Mouse (Mus musculus) adipose tissue, adult 10 weeks (tissue): Measurements from ENCODE around the gene Jund. TPM values are rescaled to one million over a fixed set of nuclear protein-coding genes. Genes with fewer than 3 reads are reported as not detected.

Experiments
- polyA plus RNA-seq: library from polyadenylated mRNA; stranded (reverse); fragments of 350-450 nt; fragmentation: Illumina TruSeq; extraction: RNeasy Lipid Tissue Mini Kit (QIAGEN cat#74804); gene quantifications from one replicate; pipeline ENCODE4 v1.2.3, GENCODE M21; 2014; ENCODE audit warnings: low read depth, low replicate concordance

The Jund gene
- polyA plus RNA-seq, result 72.1 TPM

GRCm38 (mm10) chr8:70698310-70699109 lies at the start of gene Jund:
Gene Jund, plus strand, starts transcription at chr8:70698949.

DNA sequence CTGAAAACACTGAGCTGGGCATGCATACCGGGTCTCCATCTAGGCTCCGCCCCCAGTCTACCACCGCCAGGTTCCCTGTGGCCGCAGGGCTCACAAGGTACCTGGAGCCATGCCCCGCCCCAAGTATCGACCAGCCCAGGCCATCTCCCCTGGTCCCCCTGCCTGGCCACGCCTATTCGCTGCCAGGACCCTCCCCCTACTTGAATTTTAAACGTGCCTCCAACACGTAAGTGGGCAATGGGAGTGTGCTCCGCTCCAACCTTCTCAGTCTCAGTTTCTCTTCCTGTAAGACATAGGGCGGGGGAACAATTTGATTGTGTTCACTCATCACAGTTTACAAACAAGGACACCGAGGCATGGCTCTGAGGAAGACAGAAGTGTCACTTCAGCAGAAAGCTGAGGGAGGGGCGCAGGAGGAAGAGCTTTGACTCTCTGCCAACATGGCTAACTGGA lies 38.5 kb upstream of the Jund start, which contains the start of gene Pgpep1:
Gene Pgpep1 (minus strand): TSS at position 116 of the 453 bp plus-strand sequence.

GRCm38 (mm10) chr8:70673079-70673856 lies 25.5 kb upstream of the Jund start, which contains the start of gene Lsm4:
Gene Lsm4, plus strand, starts transcription at chr8:70673248.

DNA sequence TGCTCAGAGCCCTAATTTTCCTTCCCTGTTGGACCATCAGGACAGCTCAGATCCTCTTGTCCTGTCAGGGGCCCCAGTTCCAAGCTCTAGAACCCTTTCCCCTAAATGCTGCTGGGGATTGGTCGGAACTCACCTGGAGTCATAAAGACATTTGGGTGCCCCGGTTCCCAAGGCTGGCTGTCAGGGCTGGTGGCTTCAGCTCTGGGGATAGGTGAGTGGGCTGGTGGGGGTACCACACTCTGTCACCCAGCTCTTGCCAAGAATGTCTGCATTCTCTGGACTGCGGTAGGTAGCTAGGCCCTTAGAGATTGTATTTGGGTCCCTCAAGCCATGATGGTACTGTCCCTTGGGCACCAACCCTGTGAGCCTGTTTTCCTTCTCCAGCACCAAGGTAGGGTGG lies 4.5 kb downstream of the Jund start, which contains the start of gene Iqcn:
Gene Iqcn (plus strand): TSS at position 171 of the 400 bp plus-strand sequence.

DNA sequence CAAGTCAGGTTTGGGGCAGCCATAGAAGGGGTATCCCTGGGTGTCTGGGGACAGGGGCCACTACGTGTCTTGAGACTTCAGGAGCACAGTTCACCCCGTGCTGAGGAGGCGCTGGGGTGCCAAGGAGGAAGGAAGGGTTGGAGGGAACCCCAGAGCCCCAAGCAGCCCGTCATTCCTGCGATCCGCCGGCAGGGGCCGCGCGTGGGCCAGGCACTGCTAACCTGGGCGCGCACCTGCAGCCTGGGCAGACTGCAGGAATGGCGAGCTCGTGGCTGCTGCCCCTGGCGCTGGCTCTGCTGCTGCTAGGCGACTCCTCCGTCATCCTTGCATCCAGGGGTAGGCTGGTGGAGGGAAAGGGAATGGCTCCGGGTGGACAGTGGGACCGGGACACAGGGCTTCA lies 19.5 kb downstream of the Jund start, which contains the start of gene Gm3336:
Gene Gm3336 (plus strand): TSS at position 247 of the 400 bp plus-strand sequence.

DNA sequence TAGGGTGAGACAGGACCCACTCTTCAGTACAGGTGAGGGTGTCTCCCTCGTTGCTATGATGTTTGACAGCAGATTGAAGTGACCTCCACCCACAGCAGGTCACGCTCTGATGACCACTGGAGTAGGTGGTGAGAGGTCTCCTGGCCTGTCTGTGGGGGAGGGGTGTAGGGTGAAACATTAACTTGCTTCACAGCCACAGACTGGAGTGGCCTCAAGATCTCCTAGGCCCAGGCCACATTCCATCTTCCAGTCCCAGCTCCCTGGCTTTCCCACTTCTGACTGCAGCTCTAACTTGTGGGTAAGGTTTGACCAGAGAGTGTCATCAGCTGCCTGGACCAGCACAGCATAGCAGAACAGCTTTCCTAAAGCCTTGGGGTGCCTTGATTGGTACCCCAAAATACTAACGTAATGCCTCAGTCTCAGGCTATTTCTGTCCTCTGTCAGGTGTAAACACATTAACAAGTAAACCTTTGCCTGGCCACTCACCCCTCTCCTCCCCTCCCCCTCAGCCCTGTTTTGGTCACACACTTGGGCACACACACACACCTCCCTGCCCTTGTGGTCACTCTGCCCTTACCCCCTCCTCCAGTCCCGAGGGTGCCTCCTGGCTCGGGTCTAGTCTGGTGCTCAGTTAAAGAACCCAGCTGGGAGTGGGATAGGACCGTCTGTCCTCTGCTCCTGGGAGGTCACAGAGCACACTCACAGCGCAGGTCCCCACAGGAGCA lies 24.9 kb downstream of the Jund start, which contains the start of gene Pde4c:
Gene Pde4c (plus strand): TSS at position 235 of the 725 bp plus-strand sequence.

Other genes with a start within 250 kb of the Jund start
- 20.7 TPM for gene Klhl26, start 222.0 kb upstream of the Jund start, polyA plus RNA-seq
- 0.74 TPM for gene Tmem59l, start 211.6 kb upstream of the Jund start, polyA plus RNA-seq
- 2.1 TPM for gene Crlf1, start 205.8 kb upstream of the Jund start, polyA plus RNA-seq
- 92.5 TPM for gene Rex1bd, start 192.2 kb upstream of the Jund start, polyA plus RNA-seq
- 1,821 TPM for gene Uba52, start 188.1 kb upstream of the Jund start, polyA plus RNA-seq
- gene Fkbp8, start 171.2 kb upstream of the Jund start, polyA plus RNA-seq, result 255 TPM
- 67.9 TPM for gene Kxd1, start 171.0 kb upstream of the Jund start, polyA plus RNA-seq
- gene Ell, start 159.5 kb upstream of the Jund start, polyA plus RNA-seq, result 20.8 TPM
- 351 TPM for gene Isyna1, start 104.6 kb upstream of the Jund start, polyA plus RNA-seq
- gene Ssbp4, start 90.1 kb upstream of the Jund start, polyA plus RNA-seq, result 112 TPM
- 5.1 TPM for gene Lrrc25, start 82.8 kb upstream of the Jund start, polyA plus RNA-seq
- gene Gdf15, start 66.5 kb upstream of the Jund start, polyA plus RNA-seq, result 1.2 TPM
- gene Pgpep1, start 38.6 kb upstream of the Jund start, polyA plus RNA-seq, result 54.4 TPM
- gene Lsm4, start 25.7 kb upstream of the Jund start, polyA plus RNA-seq, result 67.6 TPM
- gene Iqcn, start 4.5 kb downstream of the Jund start, polyA plus RNA-seq, result 4.9 TPM
- not detected for gene Gm3336, start 19.6 kb downstream of the Jund start, polyA plus RNA-seq
- gene Pde4c, start 24.8 kb downstream of the Jund start, polyA plus RNA-seq, result 5.3 TPM
- gene Rab3a, start 55.7 kb downstream of the Jund start, polyA plus RNA-seq, result 27.6 TPM
- gene Mpv17l2, start 62.0 kb downstream of the Jund start, polyA plus RNA-seq, result 52.2 TPM
- gene Pik3r2, start 77.8 kb downstream of the Jund start, polyA plus RNA-seq, result 38.8 TPM
- gene Mast3, start 106.1 kb downstream of the Jund start, polyA plus RNA-seq, result 36.3 TPM
- 0.74 TPM for gene Il12rb1, start 109.5 kb downstream of the Jund start, polyA plus RNA-seq
- gene Arrdc2, start 140.8 kb downstream of the Jund start, polyA plus RNA-seq, result 60.9 TPM
- 2.5 TPM for gene Kcnn1, start 164.3 kb downstream of the Jund start, polyA plus RNA-seq
- gene Ccdc124, start 175.0 kb downstream of the Jund start, polyA plus RNA-seq, result 39.0 TPM
- 0.36 TPM for gene Slc5a5, start 193.8 kb downstream of the Jund start, polyA plus RNA-seq
- 2,052 TPM for gene Rpl18a, start 198.5 kb downstream of the Jund start, polyA plus RNA-seq
- gene Map1s, start 207.0 kb downstream of the Jund start, polyA plus RNA-seq, result 18.8 TPM